Mouse (Mus musculus) small intestine, adult 2 months (tissue): ENCODE measurements around the gene Ypel2.

Experiments used
- CTCF ChIP-seq: fragments of 200-500 bp; IDR thresholded peaks from 2 replicates; pipeline ENCODE4 v1.5.1; 2012; ENCODE audit warnings: low read depth, mild to moderate bottlenecking, control low read depth, inconsistent platforms, low read length, moderate library complexity, mixed read lengths; ENCODE audit not compliant: insufficient replicate concordance, insufficient read length; ENCODE audit errors: extremely low read depth
- POLR2A ChIP-seq: fragments of 200-500 bp; IDR thresholded peaks from 2 replicates; pipeline ENCODE4 v1.6.1; 2012; ENCODE audit warnings: low read depth, mild to moderate bottlenecking, control low read depth, inconsistent platforms, low read length, moderate library complexity

DNA sequence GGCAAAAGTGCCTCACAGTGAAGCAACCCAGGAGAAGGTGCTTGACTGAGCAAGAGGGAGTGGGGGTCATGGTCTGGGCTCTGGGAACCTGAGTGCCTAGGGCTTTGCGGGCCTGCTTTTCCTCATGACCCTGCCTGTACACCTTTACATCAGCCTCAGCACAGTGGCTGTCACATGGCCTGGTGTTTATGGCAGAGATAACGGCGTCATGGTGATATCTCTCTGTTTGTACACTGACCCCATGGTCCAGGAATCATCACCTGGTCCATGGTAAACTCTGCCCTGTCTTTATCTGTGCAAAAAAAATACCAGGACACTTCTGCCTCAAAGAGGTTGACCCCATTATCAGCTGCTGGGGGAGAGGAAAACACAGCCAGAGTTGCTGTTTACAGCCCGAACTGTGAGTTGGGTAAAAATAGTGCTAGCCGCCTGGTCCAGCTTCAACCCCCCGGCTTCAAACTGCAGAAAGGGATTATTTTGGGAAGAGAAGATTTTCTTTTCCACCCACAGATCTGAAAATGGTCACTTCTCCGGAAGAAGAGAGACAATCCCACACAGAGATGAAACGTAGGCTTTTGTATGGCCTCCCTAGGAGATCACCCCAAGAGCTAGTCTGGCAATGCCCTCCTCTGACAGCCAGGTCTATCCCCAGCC is 76.8 kb downstream of the Ypel2 start:
- no peak for TF ChIP-seq POLR2A
- TF ChIP-seq CTCF, result no peak
